Mouse (Mus musculus) forebrain, embryonic 15.5 days (tissue): ENCODE measurements at regions not wholly inside any gene's neighbourhood (a gene's known extent, or its start where the extent isn't known, plus 50 kb on each side); places are given as distances from the start of the nearest gene placed in this dataset.

Experiments
- ATAC-seq: fragments of 200-750 bp; cut with Nextera tagmentation; replicated peaks from 2 replicates; pipeline ENCODE4 v1.8.0; 2017; ENCODE audit warnings: mild to moderate bottlenecking, moderate TSS enrichment, moderate library complexity
- H3K27ac ChIP-seq: fragments of 300-500 bp; sonication (generic); replicated peaks from 2 replicates; pipeline ENCODE4 v1.5.1; 2015; ENCODE audit warnings: mild to moderate bottlenecking, inconsistent platforms
- H3K27me3 ChIP-seq: fragments of 300-500 bp; sonication (generic); 2 replicates; pipeline ENCODE4 v1.6.1; 2015; ENCODE audit warnings: inconsistent platforms
- H3K36me3 ChIP-seq: fragments of 300-500 bp; sonication (generic); 2 replicates; pipeline ENCODE4 v1.6.1; 2015; ENCODE audit warnings: mild to moderate bottlenecking, inconsistent platforms
- H3K4me1 ChIP-seq: fragments of 300-500 bp; sonication (generic); 2 replicates; pipeline ENCODE4 v1.6.1; 2015; ENCODE audit warnings: inconsistent platforms
- H3K4me2 ChIP-seq: fragments of 300-500 bp; sonication (generic); replicated peaks from 2 replicates; pipeline ENCODE4 v1.6.1; 2015; ENCODE audit warnings: mild to moderate bottlenecking, inconsistent platforms
- H3K4me3 ChIP-seq: fragments of 300-500 bp; sonication (generic); 2 replicates; pipeline ENCODE4 v1.5.1; 2015; ENCODE audit warnings: mild to moderate bottlenecking, inconsistent platforms
- H3K9ac ChIP-seq: fragments of 300-500 bp; sonication (generic); replicated peaks from 2 replicates; pipeline ENCODE4 v1.6.1; 2015; ENCODE audit warnings: mild to moderate bottlenecking, inconsistent platforms
- H3K9me3 ChIP-seq: fragments of 300-500 bp; sonication (generic); 2 replicates; pipeline ENCODE4 v1.6.1; 2016; ENCODE audit warnings: inconsistent platforms
- WGBS: fragments of 180-500 bp; shearing (Covaris S2); methylation state at CpG from one replicate; pipeline ENCODE4 v1.1.7; 2015; ENCODE audit warnings: mixed read lengths; 5-methylcytosine and 5-hydroxymethylcytosine counted together

DNA sequence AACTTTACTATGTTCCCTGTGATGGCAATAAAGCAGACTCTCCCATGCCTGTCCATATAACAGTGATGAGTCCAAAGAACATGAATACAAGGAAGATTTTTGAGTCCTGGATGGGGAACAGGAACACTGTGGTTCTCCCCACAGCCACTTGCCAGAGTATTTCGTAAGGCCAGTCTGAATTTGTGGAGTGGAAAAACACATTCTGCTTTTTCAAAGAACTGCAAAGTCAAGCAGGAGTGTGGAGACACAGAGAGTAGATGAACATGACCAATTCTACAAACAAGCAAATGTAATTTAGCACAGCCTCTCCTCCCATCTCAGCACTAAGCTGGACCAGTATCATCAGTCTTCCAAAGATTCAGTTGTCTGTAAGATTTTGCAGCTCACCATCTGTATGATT, 280.0 kb upstream of the Tbc1d5 start:
- WGBS, result 95% methylated on average over 1 of the region's 1 CpGs
- no peak for ATAC-seq
- H3K4me2 ChIP-seq, result no peak overlapping the region

DNA sequence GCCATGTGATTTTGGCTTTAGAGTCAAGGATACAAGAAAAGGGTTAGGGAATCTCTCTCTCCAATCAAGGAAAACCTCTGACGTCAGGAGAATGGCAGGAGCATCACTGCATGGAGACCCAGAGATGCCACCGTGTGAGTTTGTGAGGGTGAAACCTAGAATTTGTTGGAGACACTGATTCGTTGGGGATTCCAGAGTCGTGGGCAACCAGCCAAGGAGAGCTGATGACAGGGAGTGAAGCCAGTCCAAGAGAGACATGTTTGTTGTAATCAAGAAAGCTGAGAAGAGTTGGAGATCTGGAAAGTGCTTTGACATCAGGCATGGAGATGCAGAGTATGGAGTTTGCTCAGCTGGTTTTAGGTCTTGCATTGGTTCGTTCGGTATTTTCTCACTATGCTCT, 236.6 kb upstream of the Tbc1d5 start:
- H3K9ac ChIP-seq, result no peak overlapping the region
- no peaks in the 10 kb centered on the region for H3K9me3 ChIP-seq
- ATAC-seq, result no peak
- WGBS, result 87% methylated on average over 6 of the region's 6 CpGs
- no peak overlapping the region for H3K27ac ChIP-seq
- no peak overlapping the region for H3K4me2 ChIP-seq
- no peaks in the 10 kb centered on the region for H3K27me3 ChIP-seq
- H3K4me3 ChIP-seq, result no peak overlapping the region
- no peaks in the 10 kb centered on the region; the same call in 1 of the 2 replicates for H3K4me1 ChIP-seq
- H3K36me3 ChIP-seq, result no peaks in the 10 kb centered on the region

More for the DNA sequence above, 280.0 kb upstream of the Tbc1d5 start:
- Histone ChIP-seq H3K36me3 (no peaks in the 10 kb centered on the region), H3K27ac (no peak overlapping the region), H3K9me3 (no peaks in the 10 kb centered on the region), H3K27me3 (no peaks in the 10 kb centered on the region), H3K4me1 (peaks cover 12% of the 10 kb centered on the region), H3K4me3 (no peak overlapping the region), H3K9ac (no peak overlapping the region)

DNA sequence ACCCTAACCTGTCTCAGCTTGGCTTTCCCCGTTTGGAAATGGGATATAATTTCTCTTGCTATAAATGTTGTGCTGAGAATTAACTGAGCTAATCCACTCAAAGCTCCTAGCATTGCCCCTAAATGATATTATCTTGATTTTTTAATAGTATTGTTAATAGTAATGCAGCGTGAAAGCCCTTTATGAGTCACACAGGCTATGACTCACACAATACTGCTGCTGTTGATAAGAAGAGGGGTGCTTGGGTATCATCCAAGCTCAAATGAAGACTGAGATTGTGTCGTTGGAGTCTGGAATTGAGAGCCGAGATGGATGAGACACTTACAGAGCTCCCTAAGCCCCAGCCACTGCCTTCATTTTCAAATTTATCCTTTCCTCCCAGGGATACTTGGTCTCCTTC, 235.2 kb upstream of the Tbc1d5 start:
- no peaks in the 10 kb centered on the region for H3K36me3 ChIP-seq
- 89% methylated on average over 4 of the region's 4 CpGs for WGBS
- H3K27me3 ChIP-seq, result no peaks in the 10 kb centered on the region
- no peaks in the 10 kb centered on the region for H3K9me3 ChIP-seq
- ATAC-seq, result no peak
- no peaks in the 10 kb centered on the region; the same call in 1 of the 2 replicates for H3K4me1 ChIP-seq
- no peak overlapping the region for H3K9ac ChIP-seq
- no peak overlapping the region for H3K4me2 ChIP-seq
- no peak overlapping the region for H3K4me3 ChIP-seq
- no peak overlapping the region for H3K27ac ChIP-seq

DNA sequence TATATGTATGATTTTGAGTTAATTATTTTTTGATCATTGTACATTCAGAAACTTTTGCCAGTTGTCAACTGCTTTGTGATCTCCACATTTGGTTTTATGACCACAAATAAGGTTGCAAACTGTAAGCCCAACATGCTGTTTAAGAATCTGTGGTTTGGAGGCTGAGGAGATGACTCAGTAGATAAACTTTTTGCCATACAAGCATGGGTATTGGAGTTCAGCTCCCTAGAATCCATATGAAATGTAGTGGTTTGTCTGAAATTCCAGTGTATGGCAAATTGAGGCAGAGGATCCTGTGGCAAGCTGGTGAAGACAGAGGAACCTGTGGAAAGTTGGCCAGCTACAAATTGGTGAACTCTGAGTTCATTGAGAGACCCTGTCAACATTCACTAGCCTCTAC, 234.6 kb upstream of the Tbc1d5 start:
- ATAC-seq, result no peak
- H3K4me3 ChIP-seq, result no peak overlapping the region
- H3K4me2 ChIP-seq, result no peak overlapping the region
- no peaks in the 10 kb centered on the region for H3K9me3 ChIP-seq
- H3K27me3 ChIP-seq, result no peaks in the 10 kb centered on the region
- H3K4me1 ChIP-seq, result no peaks in the 10 kb centered on the region; the same call in 1 of the 2 replicates
- no peak overlapping the region for H3K27ac ChIP-seq
- H3K36me3 ChIP-seq, result no peaks in the 10 kb centered on the region
- no peak overlapping the region for H3K9ac ChIP-seq

DNA sequence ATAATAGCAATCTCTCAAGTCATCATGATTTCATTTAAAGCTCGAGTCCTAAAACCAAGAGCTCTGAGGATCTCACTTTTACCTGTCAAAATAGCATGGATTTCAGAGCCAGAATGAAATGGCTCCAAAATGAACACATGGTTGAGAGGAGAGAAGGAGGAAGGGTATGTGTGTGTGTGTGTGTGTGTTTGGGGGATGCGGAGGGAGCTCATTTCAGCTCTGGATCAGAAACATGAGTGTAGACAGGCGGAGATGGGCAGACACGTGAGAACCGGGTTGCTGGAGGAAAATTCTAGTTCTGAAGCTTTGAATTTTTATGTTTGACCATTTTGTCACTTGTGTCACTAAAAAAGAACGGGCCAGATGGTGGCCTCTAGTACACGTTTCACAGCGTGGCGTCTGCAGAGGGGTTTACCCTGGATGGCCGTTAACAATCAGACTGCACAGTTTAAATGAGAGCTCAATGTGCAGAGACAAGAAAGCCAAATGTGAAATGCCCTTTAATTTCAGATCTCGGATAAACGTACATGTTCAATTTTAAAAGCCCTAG, 232.5 kb upstream of the Tbc1d5 start:
- Histone ChIP-seq H3K4me3 (no peak overlapping the region), H3K4me1 (no peaks in the 10 kb centered on the region; the same call in 1 of the 2 replicates), H3K27ac (no peak overlapping the region), H3K4me2 (no peak overlapping the region), H3K9ac (no peak overlapping the region), H3K27me3 (no peaks in the 10 kb centered on the region), H3K9me3 (no peaks in the 10 kb centered on the region), H3K36me3 (no peaks in the 10 kb centered on the region)
- 71% methylated on average over 12 of the region's 12 CpGs for WGBS
- ATAC-seq, result no peak

DNA sequence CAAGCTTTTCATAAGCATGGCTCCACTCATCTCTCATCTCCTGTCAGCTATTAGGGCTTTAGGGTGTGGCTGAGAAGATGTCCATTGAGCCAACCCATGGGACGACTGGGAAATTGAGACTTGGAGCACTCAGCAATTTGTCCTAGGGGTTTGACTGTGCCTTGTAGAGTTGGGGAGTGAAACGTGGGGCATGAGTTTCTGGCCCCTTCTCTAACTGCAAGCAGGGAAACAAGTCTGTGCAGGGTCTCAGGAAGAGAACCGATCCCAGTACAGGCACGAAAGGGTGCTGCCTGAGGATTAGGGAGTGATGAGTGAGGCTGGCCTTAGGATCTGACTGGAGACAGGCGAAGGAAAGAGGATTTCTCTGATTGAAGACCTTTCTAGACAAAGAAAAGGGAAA, 229.7 kb upstream of the Tbc1d5 start:
- H3K4me1 ChIP-seq, result no peaks in the 10 kb centered on the region; the same call in 1 of the 2 replicates
- no peak for ATAC-seq
- 57% methylated on average over 5 of the region's 5 CpGs for WGBS

DNA sequence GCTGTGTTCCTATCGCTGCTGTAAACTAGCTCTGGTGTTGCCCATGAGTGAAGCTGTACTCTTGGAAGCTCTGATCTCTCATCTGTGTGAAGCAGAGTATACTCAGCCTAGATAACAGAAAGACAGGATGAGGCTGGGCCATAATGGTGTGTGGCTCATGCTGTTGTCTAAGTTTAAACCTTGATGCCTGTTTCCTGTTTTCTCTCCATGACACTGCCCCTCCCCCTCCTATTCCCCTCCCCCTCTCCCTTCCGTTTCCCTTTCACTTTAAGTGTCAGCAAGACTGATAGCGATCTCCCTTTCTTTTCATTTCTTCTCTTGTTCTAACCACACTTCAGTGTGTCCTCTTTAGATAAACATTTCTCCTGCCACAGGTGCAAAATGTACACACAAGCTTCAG, 229.2 kb upstream of the Tbc1d5 start:
- no peak for ATAC-seq
- no peaks in the 10 kb centered on the region for H3K27me3 ChIP-seq
- H3K9me3 ChIP-seq, result no peaks in the 10 kb centered on the region
- no peak overlapping the region for H3K4me2 ChIP-seq
- H3K9ac ChIP-seq, result no peak overlapping the region
- 75% methylated on average over 3 of the region's 3 CpGs for WGBS
- H3K36me3 ChIP-seq, result no peaks in the 10 kb centered on the region
- no peaks in the 10 kb centered on the region; the same call in 1 of the 2 replicates for H3K4me1 ChIP-seq
- H3K4me3 ChIP-seq, result no peak overlapping the region
- H3K27ac ChIP-seq, result no peak overlapping the region

More for the DNA sequence above, 229.7 kb upstream of the Tbc1d5 start:
- H3K36me3 ChIP-seq, result no peaks in the 10 kb centered on the region
- no peak overlapping the region for H3K4me3 ChIP-seq
- H3K27me3 ChIP-seq, result no peaks in the 10 kb centered on the region
- no peaks in the 10 kb centered on the region for H3K9me3 ChIP-seq
- no peak overlapping the region for H3K4me2 ChIP-seq
- H3K27ac ChIP-seq, result no peak overlapping the region
- H3K9ac ChIP-seq, result no peak overlapping the region

DNA sequence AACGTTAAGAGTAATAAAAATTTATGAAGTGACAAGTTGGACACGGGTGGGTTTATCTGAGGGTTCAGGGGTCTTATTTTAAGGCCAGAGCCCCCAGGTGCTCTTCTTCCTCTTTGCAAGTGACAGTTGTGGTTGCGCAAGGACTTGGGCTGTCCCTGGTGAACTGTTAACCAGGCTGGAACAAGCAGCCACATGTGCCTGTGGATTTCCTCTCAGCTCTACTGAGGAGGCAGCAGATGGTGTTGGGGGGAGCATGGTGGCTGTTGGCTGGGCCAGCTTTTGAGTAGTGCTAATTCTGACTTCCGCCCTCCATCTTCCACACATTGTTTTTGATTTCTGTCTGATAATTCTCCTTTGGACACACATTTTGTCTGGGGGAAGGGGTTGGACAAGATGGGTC, 227.9 kb upstream of the Tbc1d5 start:
- Histone ChIP-seq H3K9me3 (no peaks in the 10 kb centered on the region), H3K27ac (no peak overlapping the region), H3K9ac (no peak overlapping the region), H3K27me3 (no peaks in the 10 kb centered on the region), H3K4me1 (no peaks in the 10 kb centered on the region; the same call in 1 of the 2 replicates), H3K36me3 (no peaks in the 10 kb centered on the region), H3K4me2 (no peak overlapping the region), H3K4me3 (no peak overlapping the region)
- ATAC-seq, result no peak
- WGBS, result 89% methylated on average over 4 of the region's 4 CpGs

DNA sequence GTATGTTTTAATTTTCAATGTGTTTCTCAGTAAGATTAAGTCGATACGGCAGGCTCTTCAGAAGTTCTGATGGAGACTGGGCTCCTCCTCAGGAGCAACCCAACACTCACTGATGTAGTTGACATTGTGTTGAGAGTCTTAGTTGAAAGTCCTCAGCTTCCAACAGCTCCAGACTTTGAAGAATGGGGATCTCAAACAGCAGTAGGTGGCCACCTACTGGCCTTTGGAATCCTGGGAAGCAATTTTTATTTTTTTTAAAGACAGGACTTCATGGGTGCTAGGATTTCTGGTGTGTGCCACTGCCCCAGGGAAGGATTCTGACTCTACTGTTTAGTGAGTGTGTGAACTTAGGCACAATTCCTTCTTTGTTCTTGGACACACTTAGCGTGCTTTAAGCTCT, 225.9 kb upstream of the Tbc1d5 start:
- ATAC-seq, result no peak
- Histone ChIP-seq H3K4me2 (no peak overlapping the region), H3K4me3 (no peak overlapping the region), H3K27me3 (no peaks in the 10 kb centered on the region), H3K4me1 (no peaks in the 10 kb centered on the region), H3K36me3 (no peaks in the 10 kb centered on the region), H3K9ac (no peak overlapping the region), H3K9me3 (no peaks in the 10 kb centered on the region), H3K27ac (no peak overlapping the region)
- 79% methylated on average over 3 of the region's 3 CpGs for WGBS

DNA sequence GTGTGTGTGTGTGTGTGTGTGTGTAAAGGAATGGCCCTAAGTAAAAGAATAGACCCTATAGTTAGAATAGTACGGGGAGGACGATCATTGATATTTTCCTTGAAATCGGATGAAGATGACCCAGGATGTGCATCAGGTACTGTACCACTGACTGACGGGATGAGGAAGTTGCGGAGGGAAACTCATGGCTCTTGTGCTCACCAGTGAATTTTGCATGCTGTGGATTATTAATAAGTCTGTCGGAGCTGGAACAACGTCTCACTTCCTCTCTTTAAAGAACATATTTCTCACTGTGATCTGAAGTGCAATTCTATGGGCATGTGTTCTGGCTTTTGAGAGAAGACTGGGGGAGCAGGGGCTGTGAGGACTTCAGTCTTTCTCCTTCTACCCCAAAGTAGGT, 218.8 kb upstream of the Tbc1d5 start:
- H3K27me3 ChIP-seq, result no peaks in the 10 kb centered on the region
- H3K9ac ChIP-seq, result no peak overlapping the region
- no peaks in the 10 kb centered on the region for H3K36me3 ChIP-seq
- ATAC-seq, result no peak
- no peak overlapping the region for H3K4me3 ChIP-seq
- no peak overlapping the region for H3K27ac ChIP-seq
- no peaks in the 10 kb centered on the region for H3K9me3 ChIP-seq
- peaks cover 5% of the 10 kb centered on the region for H3K4me1 ChIP-seq
- 89% methylated on average over 7 of the region's 7 CpGs for WGBS
- H3K4me2 ChIP-seq, result no peak overlapping the region

DNA sequence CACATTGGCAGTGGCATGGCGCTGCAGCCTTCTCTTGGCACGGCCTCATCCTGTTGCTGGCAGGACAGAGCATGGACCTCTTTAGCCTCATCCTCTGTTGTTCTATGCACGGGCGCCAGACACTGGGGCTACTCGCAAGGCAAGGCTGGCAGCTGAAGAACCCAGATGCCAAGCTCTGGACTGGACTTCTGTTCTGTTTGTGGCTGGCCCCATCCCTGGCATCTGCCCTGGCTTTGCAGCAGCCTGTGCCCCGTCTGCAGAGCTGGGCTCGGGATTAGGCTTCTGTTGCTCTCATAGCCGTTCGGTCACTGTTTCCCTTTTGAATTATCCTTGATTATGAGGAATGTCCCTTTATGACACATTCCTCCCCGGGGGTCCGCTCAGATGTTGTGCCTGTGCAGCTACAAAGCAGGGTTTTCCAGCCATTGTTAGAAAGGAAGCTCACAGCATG, 214.6 kb upstream of the Tbc1d5 start:
- Histone ChIP-seq H3K4me3 (no peak overlapping the region), H3K9ac (no peak overlapping the region), H3K27me3 (no peaks in the 10 kb centered on the region), H3K27ac (no peak overlapping the region), H3K36me3 (no peaks in the 10 kb centered on the region), H3K4me2 (0 out of 2 replicates have a peak overlapping the region, but pooled peaks have one; percentile 11), H3K9me3 (no peaks in the 10 kb centered on the region), H3K4me1 (peaks cover 5% of the 10 kb centered on the region)
- ATAC-seq, result peak; percentile 63; the same call in 1 of the 2 replicates
- 38% methylated on average over 11 of the region's 11 CpGs for WGBS

DNA sequence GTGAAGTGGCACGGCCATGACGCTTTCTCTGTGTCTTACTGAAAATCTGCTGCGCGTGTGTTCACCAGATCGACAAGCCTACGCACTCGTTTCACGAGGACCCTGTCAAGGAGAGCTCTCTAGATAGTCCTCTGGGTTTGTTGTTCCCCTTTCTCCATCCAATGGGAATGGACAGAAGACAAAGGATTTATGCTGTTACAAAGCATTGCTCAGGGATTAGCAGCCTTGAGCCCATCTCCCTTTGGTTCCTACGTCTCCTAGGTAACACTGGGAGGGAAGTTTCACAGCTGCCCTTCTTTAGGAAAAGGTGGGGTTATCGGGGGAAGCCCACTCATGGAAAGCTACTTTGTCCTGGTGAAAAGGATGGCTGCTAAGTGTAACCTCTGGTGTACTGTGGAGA, 212.7 kb upstream of the Tbc1d5 start:
- Histone ChIP-seq H3K27ac (no peak overlapping the region), H3K9me3 (no peaks in the 10 kb centered on the region), H3K9ac (no peak overlapping the region), H3K27me3 (no peaks in the 10 kb centered on the region), H3K36me3 (no peaks in the 10 kb centered on the region), H3K4me1 (peaks cover 5% of the 10 kb centered on the region), H3K4me2 (no peak overlapping the region), H3K4me3 (no peak overlapping the region)
- WGBS, result 72% methylated on average over 10 of the region's 10 CpGs
- ATAC-seq, result no peak

DNA sequence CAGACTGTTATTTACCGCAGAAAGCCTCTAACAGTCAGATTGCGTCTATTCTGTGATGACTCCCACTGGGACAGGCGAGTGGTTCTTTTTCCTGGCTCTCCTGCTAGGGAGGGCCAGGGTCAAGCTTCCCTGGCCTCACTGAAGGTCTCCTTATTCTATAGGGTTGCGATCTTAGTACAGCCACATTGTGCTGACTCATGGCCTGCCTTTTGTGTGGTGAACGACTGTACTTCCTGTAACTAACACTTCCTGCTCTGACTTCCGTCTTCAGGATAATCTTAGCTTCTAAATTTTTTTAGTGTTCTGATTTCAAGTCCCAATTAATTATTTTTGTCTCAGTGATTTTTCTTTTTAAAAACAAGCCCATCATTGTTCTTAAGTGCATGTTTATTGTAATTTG, 203.4 kb upstream of the Tbc1d5 start:
- WGBS, result 79% methylated on average over 6 of the region's 6 CpGs
- Histone ChIP-seq H3K27me3 (no peaks in the 10 kb centered on the region), H3K4me3 (no peak overlapping the region), H3K27ac (no peak overlapping the region), H3K4me2 (no peak overlapping the region), H3K36me3 (no peaks in the 10 kb centered on the region), H3K9me3 (no peaks in the 10 kb centered on the region), H3K9ac (no peak overlapping the region), H3K4me1 (no peaks in the 10 kb centered on the region)
- no peak for ATAC-seq
